Mouse (Mus musculus): ENCODE measurements at regions not wholly inside any gene's neighbourhood (a gene's known extent, or its start where the extent isn't known, plus 50 kb on each side); places are given as distances from the start of the nearest gene placed in this dataset.
A peak's percentile ranks its signal among the peaks of the same experiment; 100 is the strongest.

GRCm38 (mm10) chrX:23556271-23556670 lies 136.6 kb upstream of the Wdr44 start:
- intact Hi-C loops (cut with DNase I): loop anchor here (10.0 kb wide), 1 partner anchor 191 kb away; the partner anchor contains the start of gene Klhl13

GRCm38 (mm10) chrX:23565581-23565980 lies 127.3 kb upstream of the Wdr44 start:
- DNase-seq: peak; percentile 41 to 59
- intact Hi-C loops (cut with DNase I): loop anchor here (1.0 kb wide), 1 partner anchor 237 kb away; no protein-coding TSS in a partner anchor

More at GRCm38 (mm10) chrX:23556271-23556670, 136.6 kb upstream of the Wdr44 start:
- DNase-seq: peak; percentile 53 to 59
